Mouse (Mus musculus) MN1 (cell line): Measurements from ENCODE around the gene Cdc7.
"Not testable (repeated sequence)": the region's sequence is repeated elsewhere in the genome, so short reads cannot be mapped to it uniquely, and the experiment has no call there.

Experiments used
- DNase-seq: peaks from one replicate; pipeline ENCODE4 v3.0.0-alpha.2; 2016; ENCODE audit warnings: low spot score

Gene Cdc7

GRCm38 (mm10) chr5:106963584-106964512 is at the start of gene Cdc7:
Gene Cdc7, plus strand, starts transcription at chr5:106964322.
- DNase-seq = peak; percentile 91

GRCm38 (mm10) chr5:106919315-106919714 is 44.8 kb upstream of the Cdc7 start:
- DNase-seq = no peak

GRCm38 (mm10) chr5:106925488-106926368 is 38.4 kb upstream of the Cdc7 start, which contains the start of gene Hfm1:
Gene Hfm1, minus strand, starts transcription at chr5:106926321.
- DNase-seq = no peak

GRCm38 (mm10) chr5:106926369-106926686 is 37.8 kb upstream of the Cdc7 start:
- no peak for DNase-seq

GRCm38 (mm10) chr5:106927996-106928395 is 36.1 kb upstream of the Cdc7 start:
- no peak for DNase-seq

- no peak for DNase-seq
These were observed 17.8 kb upstream of the Cdc7 start for GRCm38 (mm10) chr5:106946342-106946741.

- no peak for DNase-seq
These were observed 15.4 kb upstream of the Cdc7 start for GRCm38 (mm10) chr5:106948683-106949082.

GRCm38 (mm10) chr5:106956467-106956866 is 7.7 kb upstream of the Cdc7 start:
- no peak for DNase-seq

- peak; percentile 37 for DNase-seq
These were observed 5.1 kb upstream of the Cdc7 start for GRCm38 (mm10) chr5:106959031-106959430.

GRCm38 (mm10) chr5:106960451-106960850 is 3.7 kb upstream of the Cdc7 start:
- no peak for DNase-seq

GRCm38 (mm10) chr5:106964513-106965014 is 442 bp downstream of the Cdc7 start:
- DNase-seq = no peak

- no peak for DNase-seq
These were observed 2.3 kb downstream of the Cdc7 start for GRCm38 (mm10) chr5:106966443-106966842.

GRCm38 (mm10) chr5:106967578-106967977 is 3.5 kb downstream of the Cdc7 start:
- DNase-seq = no peak

- DNase-seq = no peak
These were observed 9.8 kb downstream of the Cdc7 start for GRCm38 (mm10) chr5:106973883-106974282.

GRCm38 (mm10) chr5:106979156-106979555 is 15.0 kb downstream of the Cdc7 start:
- no peak for DNase-seq

GRCm38 (mm10) chr5:106982298-106982952 is 18.3 kb downstream of the Cdc7 start:
- DNase-seq = no peak

GRCm38 (mm10) chr5:106984934-106985333 is 20.8 kb downstream of the Cdc7 start:
- not testable (repeated sequence) for DNase-seq

- no peak for DNase-seq
These were observed 21.5 kb downstream of the Cdc7 start for GRCm38 (mm10) chr5:106985594-106985993.

GRCm38 (mm10) chr5:106989181-106989580 is 25.1 kb downstream of the Cdc7 start:
- no peak for DNase-seq

- no peak for DNase-seq
These were observed 25.7 kb downstream of the Cdc7 start for GRCm38 (mm10) chr5:106989786-106990185.

- peak; percentile 65 for DNase-seq
These were observed 26.6 kb downstream of the Cdc7 start for GRCm38 (mm10) chr5:106990639-106991299.
